ENCODE assay signal across 18 mouse cellular contexts in the genomic region with DNA sequence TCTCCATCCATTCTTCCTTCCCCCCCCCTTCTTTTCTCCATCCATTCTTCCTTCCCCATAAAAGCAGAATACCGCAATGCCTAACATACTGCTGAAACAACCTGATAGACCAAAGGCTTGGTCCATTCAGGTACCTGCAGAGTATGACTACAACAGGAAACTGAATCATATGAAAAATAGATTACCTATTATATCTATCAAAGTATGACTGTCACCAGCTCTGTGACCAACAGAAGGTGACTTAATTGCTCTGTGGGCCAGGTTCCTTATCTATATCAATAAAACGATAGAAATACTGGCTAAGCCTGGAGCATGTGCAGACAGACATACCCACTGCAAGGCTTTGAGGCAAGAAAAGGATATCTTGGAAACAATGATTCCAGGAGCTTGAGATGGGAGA. TPM values are rescaled to one million over a fixed set of nuclear protein-coding genes. Genes with fewer than 3 reads are reported as not detected.
"Had no signal": no experiment of that assay in that cellular context is flagged by ENCODE, and none has a peak within 500 bp of the region (broad histone marks: within the 10 kb centered on the region; RNA-seq: fewer than 3 reads in every experiment).

No protein-coding gene starts in this region.

- H3K9me3 ChIP-seq: midbrain, embryonic 13.5 days; midbrain, embryonic 15.5 days; neural tube, embryonic 12.5 days; stomach, embryonic 15.5 days had no signal

- H3K9ac ChIP-seq: lung, embryonic 14.5 days; midbrain, embryonic 13.5 days; midbrain, embryonic 15.5 days; neural tube, embryonic 12.5 days; stomach, embryonic 15.5 days had no signal

- H3K27me3 ChIP-seq: midbrain, embryonic 15.5 days; neural tube, embryonic 12.5 days; stomach, embryonic 15.5 days had no signal

- ATAC-seq: midbrain, embryonic 13.5 days had no signal

- H3K4me2 ChIP-seq: lung, embryonic 14.5 days; midbrain, embryonic 11.5 days; midbrain, embryonic 13.5 days; midbrain, embryonic 15.5 days; neural tube, embryonic 12.5 days; stomach, embryonic 15.5 days had no signal

- H3K4me3 ChIP-seq: midbrain, embryonic 13.5 days; midbrain, embryonic 15.5 days; neural tube, embryonic 12.5 days; stomach, embryonic 15.5 days had no signal

- H3K36me3 ChIP-seq: midbrain, embryonic 13.5 days; midbrain, embryonic 15.5 days; neural tube, embryonic 12.5 days; stomach, embryonic 15.5 days had no signal

- DNase-seq: lung, adult 18-20 months; right cerebral cortex, postnatal 14 days; thymus, adult 18-20 months; thymus, postnatal 4 days had no signal

- H3K27ac ChIP-seq: macrophage; midbrain, embryonic 13.5 days; midbrain, embryonic 15.5 days; neural tube, embryonic 12.5 days; stomach, embryonic 15.5 days had no signal

- H3K4me1 ChIP-seq: midbrain, embryonic 13.5 days; midbrain, embryonic 15.5 days; neural tube, embryonic 12.5 days; stomach, embryonic 15.5 days had no signal

RNA-seq across cellular contexts. Expression of gene Hpcal4, which starts 27.6 kb away (rescaled TPM):
- total RNA-seq: megakaryocyte progenitor cell, adult 5-6 weeks; monocyte, adult 5-6 weeks; neutrophil, adult 5-6 weeks had no signal
- polyA plus RNA-seq: macrophage; spleen, adult 2 months had no signal

RNA-seq across cellular contexts. Expression of gene Oxct2b, which starts 39.4 kb away (rescaled TPM):
- total RNA-seq: megakaryocyte progenitor cell, adult 5-6 weeks; monocyte, adult 5-6 weeks; neutrophil, adult 5-6 weeks had no signal
- polyA plus RNA-seq: lung, embryonic 14.5 days; lung, embryonic 16.5 days; macrophage had no signal

RNA-seq across cellular contexts. Expression of gene Nt5c1a, which starts 45.9 kb away (rescaled TPM):
- total RNA-seq: megakaryocyte progenitor cell, adult 5-6 weeks; monocyte, adult 5-6 weeks; neutrophil, adult 5-6 weeks had no signal
- polyA plus RNA-seq: lung, embryonic 14.5 days; lung, embryonic 16.5 days; macrophage; midbrain, embryonic 11.5 days; midbrain, embryonic 13.5 days; midbrain, embryonic 15.5 days; neural tube, embryonic 14.5 days; spleen, adult 2 months; stomach, embryonic 15.5 days; thymus, postnatal 0 days had no signal

RNA-seq across cellular contexts. Expression of gene Bmp8b, which starts 50.5 kb away (rescaled TPM):
- total RNA-seq: megakaryocyte progenitor cell, adult 5-6 weeks; monocyte, adult 5-6 weeks; neutrophil, adult 5-6 weeks had no signal
- polyA plus RNA-seq: macrophage had no signal
